Mouse (Mus musculus) olfactory bulb, adult 2 months (tissue): ENCODE results near the gene Vps16.

Experiments used
- CTCF ChIP-seq: fragments of 200-500 bp; IDR thresholded peaks from 2 replicates; pipeline ENCODE4 v1.5.1; 2012; ENCODE audit warnings: low read depth, mild to moderate bottlenecking, low read length, moderate library complexity; ENCODE audit not compliant: insufficient read depth
- POLR2A ChIP-seq: fragments of 200-500 bp; IDR thresholded peaks from 2 replicates; pipeline ENCODE4 v1.6.1; 2012; ENCODE audit warnings: mild to moderate bottlenecking, low read depth, low read length, moderate library complexity; ENCODE audit not compliant: insufficient read depth

GRCm38 (mm10) chr2:130469366-130469765, 45.2 kb downstream of the Vps16 start:
- TF ChIP-seq POLR2A (no peak), CTCF (no peak)
